Mouse (Mus musculus) liver, embryonic 11.5 days (tissue): ENCODE measurements around the gene Olfr318. TPM values are rescaled to one million over a fixed set of nuclear protein-coding genes. Genes with fewer than 3 reads are reported as not detected.
"Not testable (repeated sequence)": the region's sequence is repeated elsewhere in the genome, so short reads cannot be mapped to it uniquely, and the experiment has no call there.

Source experiments
- ATAC-seq: fragments of 200-750 bp; cut with Nextera tagmentation; replicated peaks from 2 replicates; pipeline ENCODE4 v1.8.0; 2017; ENCODE audit warnings: moderate number of reproducible peaks, mild to moderate bottlenecking, moderate TSS enrichment, moderate library complexity; ENCODE audit not compliant: low FRiP score
- DNase-seq: peaks from one replicate; pipeline ENCODE4 v3.0.0-alpha.2; 2017; ENCODE audit warnings: low spot score
- H3K27ac ChIP-seq: fragments of 300-500 bp; sonication (generic); 2 replicates; pipeline ENCODE4 v1.5.1; 2014; ENCODE audit warnings: mild to moderate bottlenecking, low read depth, low read length, control low read depth
- H3K27me3 ChIP-seq: fragments of 300-500 bp; sonication (generic); replicated peaks from 2 replicates; pipeline ENCODE4 v1.6.1; 2014; ENCODE audit warnings: low read length, mixed read lengths; ENCODE audit not compliant: control insufficient read depth, insufficient read depth
- H3K36me3 ChIP-seq: fragments of 300-500 bp; sonication (generic); 2 replicates; pipeline ENCODE4 v1.6.1; 2014; ENCODE audit warnings: mild to moderate bottlenecking, low read length, moderate library complexity, mixed read lengths; ENCODE audit not compliant: control insufficient read depth, insufficient read depth
- H3K4me1 ChIP-seq: fragments of 300-500 bp; sonication (generic); replicated peaks from 2 replicates; pipeline ENCODE4 v1.6.1; 2014; ENCODE audit warnings: low read length, mixed read lengths; ENCODE audit not compliant: control insufficient read depth, insufficient read depth
- H3K4me2 ChIP-seq: fragments of 300-500 bp; sonication (generic); 2 replicates; pipeline ENCODE4 v1.6.1; 2014; ENCODE audit warnings: mild to moderate bottlenecking, control low read depth, moderate library complexity
- H3K4me3 ChIP-seq: fragments of 300-500 bp; sonication (generic); 2 replicates; pipeline ENCODE4 v1.5.1; 2014; ENCODE audit warnings: low read depth, low read length, control low read depth
- H3K9ac ChIP-seq: fragments of 300-500 bp; sonication (generic); 2 replicates; pipeline ENCODE4 v1.6.1; 2014; ENCODE audit warnings: low read depth, low read length, control low read depth
- H3K9me3 ChIP-seq: fragments of 300-500 bp; sonication (generic); 2 replicates; pipeline ENCODE4 v1.6.1; 2016; ENCODE audit warnings: low read length, inconsistent platforms, mixed read lengths; ENCODE audit not compliant: control insufficient read depth
- WGBS: fragments of 180-500 bp; shearing (Covaris S2); extraction: QIAGEN DNeasy Blood & Tissue Kit; methylation state at CpG from one replicate; pipeline ENCODE4 v1.1.7; 2014; 5-methylcytosine and 5-hydroxymethylcytosine counted together
- polyA plus RNA-seq: library from polyadenylated mRNA; unstranded; fragments of >200 nt; fragmentation: Nextera tagmentation; extraction: Ambion mirVana; gene quantifications from 2 replicates; pipeline ENCODE4 v1.2.1, GENCODE M21; 2014

Olfr318 gene
- not detected in 2 replicates for polyA plus RNA-seq

- Histone ChIP-seq H3K27ac (no peak within 1 kb of the TSS), H3K9me3 (no peaks in the 10 kb centered on the region), H3K36me3 (no peaks in the 10 kb centered on the region), H3K27me3 (no peaks in the 10 kb centered on the region), H3K9ac (no peak within 1 kb of the TSS), H3K4me2 (no peak within 1 kb of the TSS), H3K4me3 (no peak within 1 kb of the TSS), H3K4me1 (no peaks in the 10 kb centered on the region)
- DNase-seq (no peak), ATAC-seq (no peak)
Measured at GRCm38 (mm10) chr11:58723914-58724313, at the start of gene Olfr318. Gene Olfr318, minus strand, starts transcription at chr11:58724014.

- Histone ChIP-seq H3K4me3 (no peak within 1 kb of the TSS), H3K4me1 (no peaks in the 10 kb centered on the region), H3K9ac (no peak within 1 kb of the TSS), H3K36me3 (no peaks in the 10 kb centered on the region), H3K27ac (no peak within 1 kb of the TSS), H3K4me2 (no peak within 1 kb of the TSS), H3K27me3 (no peaks in the 10 kb centered on the region), H3K9me3 (no peaks in the 10 kb centered on the region)
- DNase-seq = no peak
- ATAC-seq = no peak
Measured at GRCm38 (mm10) chr11:58772888-58773287, 49.1 kb upstream of the Olfr318 start, which contains the start of gene Olfr315. Gene Olfr315, plus strand, starts transcription at chr11:58773188.

- H3K9me3 ChIP-seq = no peaks in the 10 kb centered on the region
- DNase-seq (no peak), ATAC-seq (no peak)
- H3K36me3 ChIP-seq = no peaks in the 10 kb centered on the region
- H3K4me1 ChIP-seq = no peaks in the 10 kb centered on the region
- 84% methylated on average over 2 of the region's 2 CpGs for WGBS
- H3K27ac ChIP-seq = no peak within 1 kb of the TSS
- no peak within 1 kb of the TSS for H3K4me3 ChIP-seq
- H3K4me2 ChIP-seq = no peak within 1 kb of the TSS
- H3K27me3 ChIP-seq = no peaks in the 10 kb centered on the region
- no peak within 1 kb of the TSS for H3K9ac ChIP-seq
Measured at GRCm38 (mm10) chr11:58752434-58752833, 28.6 kb upstream of the Olfr318 start, which contains the start of gene Olfr316. Gene Olfr316, plus strand, starts transcription at chr11:58752734.

DNA sequence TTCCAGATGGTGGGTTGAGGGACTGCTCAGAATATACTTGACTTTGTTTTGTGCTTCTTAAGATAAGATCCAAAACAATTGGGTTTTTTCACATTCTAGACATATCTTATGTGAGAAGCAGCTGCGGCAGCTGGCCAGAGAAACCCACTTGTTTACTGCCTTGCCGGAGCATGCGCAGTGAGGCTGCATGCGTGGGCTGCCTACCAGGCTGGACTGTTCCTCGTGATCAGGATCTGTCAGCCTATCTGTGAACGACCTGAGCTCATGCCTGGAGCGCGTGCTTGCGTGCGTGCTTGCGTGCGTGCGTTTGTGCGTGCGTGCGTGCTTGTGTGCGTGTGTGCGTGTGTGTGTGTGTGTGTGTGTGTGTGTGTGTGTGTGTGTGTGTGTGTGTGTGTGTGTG is 27.3 kb upstream of the Olfr318 start:
- not testable (repeated sequence) for ATAC-seq, DNase-seq, H3K4me3 ChIP-seq, H3K4me2 ChIP-seq, H3K4me1 ChIP-seq, H3K27me3 ChIP-seq, H3K9ac ChIP-seq, H3K9me3 ChIP-seq, H3K27ac ChIP-seq, H3K36me3 ChIP-seq
- WGBS = 84% methylated on average over 18 of the region's 18 CpGs

DNA sequence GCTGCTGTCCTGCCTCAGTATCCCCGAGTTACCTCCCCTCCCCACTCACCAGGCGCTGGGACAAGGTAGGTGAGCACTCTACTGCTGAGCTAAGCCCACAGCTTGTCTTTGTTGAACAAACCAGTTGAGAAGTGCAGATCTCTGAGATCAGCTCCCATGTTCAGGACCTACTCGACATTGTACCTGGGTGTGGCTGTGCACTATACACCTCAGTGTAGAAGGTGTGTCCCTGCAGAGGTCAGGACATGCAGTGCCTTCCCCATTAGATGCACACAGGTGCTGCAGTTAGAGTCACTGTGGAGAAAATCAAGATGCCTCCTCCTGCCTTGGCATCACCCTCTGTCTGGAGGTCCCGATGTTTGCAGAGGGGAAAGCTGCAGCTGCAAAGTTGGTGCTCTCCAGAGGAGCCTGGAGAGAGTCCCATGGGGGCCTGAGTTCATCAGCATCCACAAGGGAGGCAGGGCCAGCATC is 15.0 kb upstream of the Olfr318 start, which contains the start of gene Olfr317:
Gene Olfr317 (minus strand): TSS at position 421 of the 471 bp plus-strand sequence.
- WGBS = 64% methylated on average over 4 of the region's 4 CpGs
- H3K27me3 ChIP-seq = no peaks in the 10 kb centered on the region
- no peak for DNase-seq
- H3K36me3 ChIP-seq = no peaks in the 10 kb centered on the region
- H3K4me2 ChIP-seq = no peak within 1 kb of the TSS
- H3K4me3 ChIP-seq = no peak within 1 kb of the TSS
- no peak within 1 kb of the TSS for H3K27ac ChIP-seq
- H3K9me3 ChIP-seq = no peaks in the 10 kb centered on the region
- no peak for ATAC-seq
- H3K9ac ChIP-seq = no peak within 1 kb of the TSS
- no peaks in the 10 kb centered on the region for H3K4me1 ChIP-seq

DNA sequence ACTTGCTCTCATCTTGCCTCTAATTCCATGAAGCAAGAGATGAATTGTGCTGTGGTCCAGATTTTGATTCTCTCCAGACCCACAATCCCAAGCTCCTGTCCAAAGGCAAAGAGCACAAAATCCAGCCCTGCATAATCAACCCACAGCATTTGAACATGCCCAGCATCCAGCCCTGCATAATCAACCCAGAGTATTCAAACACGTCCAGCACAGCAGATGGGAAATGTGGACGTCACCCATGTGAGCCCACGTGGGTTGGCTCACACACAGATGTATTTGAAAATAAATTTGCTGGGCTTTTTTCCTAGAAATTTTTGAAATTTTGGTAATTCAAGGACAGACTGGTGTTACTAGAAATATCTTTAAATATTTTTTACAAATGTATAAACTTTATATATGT is 9.6 kb upstream of the Olfr318 start:
- DNase-seq = no peak
- 63% methylated on average over 3 of the region's 3 CpGs for WGBS

DNA sequence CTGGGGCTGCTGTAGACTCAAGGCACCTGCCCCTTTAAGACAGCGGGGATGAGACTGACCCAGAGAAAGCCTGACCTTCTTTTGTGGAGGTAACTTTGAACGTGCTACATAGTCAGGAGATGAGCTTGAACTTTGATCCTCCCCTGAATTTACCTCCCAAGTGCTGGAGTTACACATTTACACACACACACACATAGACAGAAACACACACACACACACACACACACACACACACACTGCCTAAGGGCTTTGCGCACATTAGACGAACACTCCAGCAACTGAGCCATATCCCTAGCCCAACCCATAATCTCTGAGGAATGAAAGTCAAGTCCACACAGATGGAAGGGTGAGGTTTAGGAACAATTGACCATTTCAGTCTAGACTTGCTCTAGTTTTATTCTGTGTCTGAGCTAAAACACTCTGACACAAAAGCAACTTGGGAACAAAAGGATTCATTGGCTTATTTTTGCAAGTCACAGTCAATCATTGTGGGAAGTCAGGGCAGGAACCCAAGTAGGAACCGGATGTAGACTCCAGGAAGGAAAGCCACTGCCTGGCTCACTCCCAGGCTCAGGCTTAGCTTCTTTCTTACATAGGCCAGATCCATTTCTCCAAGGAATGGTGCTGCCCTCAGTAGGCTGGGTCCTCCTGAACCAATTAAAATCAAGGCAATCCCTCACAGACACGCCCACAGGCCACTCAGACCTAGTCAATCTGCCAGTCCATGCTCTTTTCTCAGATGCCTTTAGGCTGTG is 4.3 kb upstream of the Olfr318 start:
- not testable (repeated sequence) for DNase-seq, H3K36me3 ChIP-seq, H3K4me3 ChIP-seq, ATAC-seq, H3K9me3 ChIP-seq, H3K27me3 ChIP-seq, H3K4me1 ChIP-seq, H3K9ac ChIP-seq, H3K4me2 ChIP-seq, H3K27ac ChIP-seq
- WGBS = 79% methylated on average over 6 of the region's 6 CpGs

More for the DNA sequence above, 9.6 kb upstream of the Olfr318 start:
- H3K4me2 ChIP-seq = no peak overlapping the region
- H3K4me1 ChIP-seq = no peaks in the 10 kb centered on the region
- H3K36me3 ChIP-seq = no peaks in the 10 kb centered on the region
- H3K27me3 ChIP-seq = no peaks in the 10 kb centered on the region
- no peak overlapping the region for H3K27ac ChIP-seq
- ATAC-seq = no peak
- H3K9me3 ChIP-seq = no peaks in the 10 kb centered on the region
- no peak overlapping the region for H3K4me3 ChIP-seq
- H3K9ac ChIP-seq = no peak overlapping the region

DNA sequence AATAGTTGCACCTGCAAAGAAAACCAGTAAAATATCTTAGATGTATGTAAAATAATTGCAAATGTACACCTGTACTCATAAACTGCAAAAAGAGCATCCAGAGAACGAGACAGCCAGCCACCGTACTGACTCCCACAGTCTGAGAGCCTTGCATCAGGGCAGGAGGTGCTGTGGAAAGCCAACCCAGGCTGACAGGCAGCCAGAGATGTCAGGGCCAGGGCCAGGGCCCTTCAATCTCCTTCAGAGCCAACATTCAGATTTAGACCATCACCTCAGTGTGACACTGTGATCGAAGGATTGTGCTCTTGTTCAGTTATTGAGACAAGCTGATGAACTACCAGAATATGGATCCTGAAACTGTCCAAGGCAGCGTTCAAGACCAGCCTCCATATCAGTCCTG is 4.1 kb downstream of the Olfr318 start:
- no peak for DNase-seq
- Histone ChIP-seq H3K27ac (no peak overlapping the region), H3K36me3 (no peaks in the 10 kb centered on the region), H3K9ac (no peak overlapping the region), H3K4me3 (no peak overlapping the region), H3K9me3 (no peaks in the 10 kb centered on the region), H3K4me2 (no peak overlapping the region), H3K4me1 (no peaks in the 10 kb centered on the region), H3K27me3 (no peaks in the 10 kb centered on the region)
- WGBS = 82% methylated on average over 4 of the region's 4 CpGs
- no peak for ATAC-seq

GRCm38 (mm10) chr11:58717723-58718122 is 6.1 kb downstream of the Olfr318 start:
- not testable (repeated sequence) for ATAC-seq, H3K36me3 ChIP-seq, H3K9ac ChIP-seq, H3K27me3 ChIP-seq, H3K4me2 ChIP-seq, DNase-seq, H3K9me3 ChIP-seq, H3K4me3 ChIP-seq, H3K27ac ChIP-seq, H3K4me1 ChIP-seq
- 88% methylated on average over 6 of the region's 7 CpGs for WGBS
